Mouse (Mus musculus) erythroblast, adult 5-6 weeks (primary cell): ENCODE data around the gene Mfrp. TPM values are rescaled to one million over a fixed set of nuclear protein-coding genes. Genes with fewer than 3 reads are reported as not detected.

Source experiments
- total RNA-seq, 2 experiments: library from RNA; stranded (forward) in 1 of 2; stranded (reverse) in 1 of 2; fragments of 150-400 nt in 1 of 2; fragments of 200-764, 138-1000 nt in 1 of 2; gene quantifications; 2 replicates each; pipeline versions ENCODE4 v1.2.3 to v1.2.4; 2015 to 2017; ENCODE audit warnings: low replicate concordance in 2 of 2

The Mfrp gene
- total RNA-seq, 2 experiments from 2014 or later = not detected

Other genes starting within 250 kb of the Mfrp start
- 1.5 and 9.0 TPM in 2 replicates for gene Thy1, start 58.3 kb upstream of the Mfrp start, total RNA-seq (2015; ENCODE audit: low replicate concordance)
- gene Thy1, start 58.3 kb upstream of the Mfrp start, total RNA-seq (2017; ENCODE audit: low replicate concordance) = 5.0 TPM in 1 of 2 replicates, not detected in the other
- 1.0 and 1.3 TPM in 2 replicates for gene Usp2, start 34.7 kb upstream of the Mfrp start, total RNA-seq (2015; ENCODE audit: low replicate concordance)
- 0.28 and 5.7 TPM in 2 replicates for gene Usp2, start 34.7 kb upstream of the Mfrp start, total RNA-seq (2017; ENCODE audit: low replicate concordance)
- 2.1 TPM in 1 of 2 replicates, not detected in the other for gene C1qtnf5, start 5.5 kb downstream of the Mfrp start, total RNA-seq (2015; ENCODE audit: low replicate concordance)
- not detected in 2 replicates for gene C1qtnf5, start 5.5 kb downstream of the Mfrp start, total RNA-seq (2017; ENCODE audit: low replicate concordance)
- not detected in 2 replicates for gene Gm49380, start 11.8 kb downstream of the Mfrp start, total RNA-seq (2015; ENCODE audit: low replicate concordance)
- gene Gm49380, start 11.8 kb downstream of the Mfrp start, total RNA-seq (2017; ENCODE audit: low replicate concordance) = not detected in 2 replicates
- 11.1 and 23.6 TPM in 2 replicates for gene Rnf26, start 11.8 kb downstream of the Mfrp start, total RNA-seq (2015; ENCODE audit: low replicate concordance)
- 13.5 and 15.6 TPM in 2 replicates for gene Rnf26, start 11.8 kb downstream of the Mfrp start, total RNA-seq (2017; ENCODE audit: low replicate concordance)
- 0.77 TPM in 1 of 2 replicates, not detected in the other for gene Mcam, start 32.7 kb downstream of the Mfrp start, total RNA-seq (2015; ENCODE audit: low replicate concordance)
- gene Mcam, start 32.7 kb downstream of the Mfrp start, total RNA-seq (2017; ENCODE audit: low replicate concordance) = 0.60 TPM in 1 of 2 replicates, not detected in the other
- 43.7 and 46.9 TPM in 2 replicates for gene Cbl, start 132.3 kb downstream of the Mfrp start, total RNA-seq (2015; ENCODE audit: low replicate concordance)
- 14.6 and 35.3 TPM in 2 replicates for gene Cbl, start 132.3 kb downstream of the Mfrp start, total RNA-seq (2017; ENCODE audit: low replicate concordance)
- gene Ccdc153, start 138.9 kb downstream of the Mfrp start, total RNA-seq (2015; ENCODE audit: low replicate concordance) = not detected in 2 replicates
- not detected in 2 replicates for gene Ccdc153, start 138.9 kb downstream of the Mfrp start, total RNA-seq (2017; ENCODE audit: low replicate concordance)
- not detected in 2 replicates for gene Pdzd3, start 149.7 kb downstream of the Mfrp start, total RNA-seq (2015; ENCODE audit: low replicate concordance)
- gene Pdzd3, start 149.7 kb downstream of the Mfrp start, total RNA-seq (2017; ENCODE audit: low replicate concordance) = not detected in 2 replicates
- 2.7 and 5.6 TPM in 2 replicates for gene Nlrx1, start 166.9 kb downstream of the Mfrp start, total RNA-seq (2015; ENCODE audit: low replicate concordance)
- 0.98 and 11.2 TPM in 2 replicates for gene Nlrx1, start 166.9 kb downstream of the Mfrp start, total RNA-seq (2017; ENCODE audit: low replicate concordance)
- 20.8 and 24.2 TPM in 2 replicates for gene Abcg4, start 186.9 kb downstream of the Mfrp start, total RNA-seq (2015; ENCODE audit: low replicate concordance)
- 18.1 and 18.8 TPM in 2 replicates for gene Abcg4, start 186.9 kb downstream of the Mfrp start, total RNA-seq (2017; ENCODE audit: low replicate concordance)
- 2.5 and 4.6 TPM in 2 replicates for gene Hinfp, start 203.9 kb downstream of the Mfrp start, total RNA-seq (2015; ENCODE audit: low replicate concordance)
- gene Hinfp, start 203.9 kb downstream of the Mfrp start, total RNA-seq (2017; ENCODE audit: low replicate concordance) = 8.4 and 14.6 TPM in 2 replicates
- gene C2cd2l, start 218.6 kb downstream of the Mfrp start, total RNA-seq (2015; ENCODE audit: low replicate concordance) = 13.4 and 16.3 TPM in 2 replicates
- 14.1 and 17.0 TPM in 2 replicates for gene C2cd2l, start 218.6 kb downstream of the Mfrp start, total RNA-seq (2017; ENCODE audit: low replicate concordance)
- 9.2 and 17.1 TPM in 2 replicates for gene Dpagt1, start 224.3 kb downstream of the Mfrp start, total RNA-seq (2015; ENCODE audit: low replicate concordance)
- 4.9 and 5.7 TPM in 2 replicates for gene Dpagt1, start 224.3 kb downstream of the Mfrp start, total RNA-seq (2017; ENCODE audit: low replicate concordance)
- gene H2afx, start 233.0 kb downstream of the Mfrp start, total RNA-seq (2015; ENCODE audit: low replicate concordance) = 45.2 and 69.0 TPM in 2 replicates
- 159 and 219 TPM in 2 replicates for gene H2afx, start 233.0 kb downstream of the Mfrp start, total RNA-seq (2017; ENCODE audit: low replicate concordance)
- 3,498 and 3,777 TPM in 2 replicates for gene Hmbs, start 242.5 kb downstream of the Mfrp start, total RNA-seq (2015; ENCODE audit: low replicate concordance)
- 2,796 and 3,284 TPM in 2 replicates for gene Hmbs, start 242.5 kb downstream of the Mfrp start, total RNA-seq (2017; ENCODE audit: low replicate concordance)